Mouse (Mus musculus) erythroblast, embryonic 14.5 days (primary cell): ENCODE measurements around the gene Sorcs3. TPM values are rescaled to one million over a fixed set of nuclear protein-coding genes. Genes with fewer than 3 reads are reported as not detected.

Source experiments
- H3K27me3 ChIP-seq: 2 replicates; pipeline ENCODE4 v1.6.1; 2012; ENCODE audit warnings: inconsistent platforms; ENCODE audit not compliant: control insufficient read depth
- H3K36me3 ChIP-seq: 2 replicates; pipeline ENCODE4 v1.6.1; 2012; ENCODE audit warnings: mild to moderate bottlenecking, inconsistent platforms; ENCODE audit not compliant: control insufficient read depth
- H3K4me1 ChIP-seq: 2 replicates; pipeline ENCODE4 v1.6.1; 2012; ENCODE audit warnings: inconsistent platforms; ENCODE audit not compliant: control insufficient read depth
- H3K4me3 ChIP-seq: replicated peaks from 2 replicates; pipeline ENCODE3; 2012; ENCODE audit warnings: moderate library complexity, mild to moderate bottlenecking, inconsistent platforms
- H3K9me3 ChIP-seq: 2 replicates; pipeline ENCODE4 v1.6.1; 2012; ENCODE audit warnings: low read length, inconsistent platforms, mixed read lengths; ENCODE audit not compliant: control insufficient read depth
- GATA1 ChIP-seq: IDR thresholded peaks from 2 replicates; pipeline ENCODE4 v1.6.1; 2012; ENCODE audit warnings: low read length, inconsistent platforms, mixed read lengths
- TAL1 ChIP-seq: IDR thresholded peaks from 3 replicates; pipeline ENCODE4 v1.6.1; 2012; ENCODE audit warnings: low read length, inconsistent platforms, mixed read lengths
- polyA plus RNA-seq: library from polyadenylated mRNA; stranded (reverse); fragments of >175 nt; gene quantifications from 2 replicates; pipeline ENCODE4 v1.2.3, GENCODE M21; 2012

The Sorcs3 gene
- polyA plus RNA-seq, 1 experiment = not detected

GRCm38 (mm10) chr19:48309531-48310337 is 103.9 kb downstream of the Sorcs3 start:
- TF ChIP-seq GATA1 (no peak), TAL1 (no peak)

DNA sequence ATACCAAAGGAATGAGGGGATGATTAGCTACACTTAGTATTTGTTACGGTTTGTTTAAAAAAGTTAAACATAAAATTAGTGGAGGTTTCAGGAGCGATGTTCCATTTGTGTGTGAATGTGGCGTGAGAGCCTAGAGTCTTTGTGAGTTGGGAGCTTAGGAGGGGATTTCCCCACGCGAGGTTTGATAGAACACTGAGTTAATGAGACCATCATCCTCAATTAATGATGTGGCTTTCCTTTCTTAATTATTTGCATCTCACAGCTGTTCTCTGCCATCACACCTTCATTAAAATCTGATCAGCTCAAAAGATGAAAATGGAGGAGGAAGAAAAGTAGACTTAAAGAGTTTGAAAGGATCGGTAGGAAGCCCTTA is 104.5 kb downstream of the Sorcs3 start:
- H3K4me1 ChIP-seq = no peaks in the 10 kb centered on the region
- no peaks in the 10 kb centered on the region for H3K36me3 ChIP-seq

More at GRCm38 (mm10) chr19:48309531-48310337, 103.9 kb downstream of the Sorcs3 start:
- H3K4me3 ChIP-seq = no peak overlapping the region
- no peaks in the 10 kb centered on the region for H3K4me1 ChIP-seq
- no peaks in the 10 kb centered on the region for H3K36me3 ChIP-seq
- H3K9me3 ChIP-seq = peaks cover 21% of the 10 kb centered on the region
- H3K27me3 ChIP-seq = no peaks in the 10 kb centered on the region

GRCm38 (mm10) chr19:48313776-48314175 is 108.0 kb downstream of the Sorcs3 start:
- TF ChIP-seq GATA1 (no peak), TAL1 (no peak)

More for the DNA sequence above, 104.5 kb downstream of the Sorcs3 start:
- TF ChIP-seq TAL1 (no peak), GATA1 (no peak)
- no peak overlapping the region for H3K4me3 ChIP-seq
- no peaks in the 10 kb centered on the region for H3K27me3 ChIP-seq
- peaks cover 21% of the 10 kb centered on the region for H3K9me3 ChIP-seq

DNA sequence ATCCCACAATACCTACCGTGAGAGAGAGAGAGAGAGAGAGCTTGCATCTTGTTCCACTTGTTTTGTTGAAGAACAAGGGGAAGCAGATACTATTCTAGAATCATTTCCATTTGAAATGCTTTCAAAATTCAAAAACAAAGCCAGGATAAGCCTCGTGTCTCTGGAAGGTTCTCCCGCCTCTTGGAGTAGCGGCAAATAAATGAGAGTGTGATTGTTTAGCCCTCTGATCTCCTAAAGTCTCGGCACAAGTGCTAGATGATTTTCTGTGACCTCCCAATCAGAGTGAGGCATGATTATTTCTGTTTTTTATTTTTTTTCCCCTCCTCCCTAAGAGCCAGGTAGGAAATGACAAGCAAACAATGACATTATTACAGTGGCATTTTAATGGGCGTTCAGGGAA is 121.3 kb downstream of the Sorcs3 start:
- Histone ChIP-seq H3K9me3 (peaks cover 30% of the 10 kb centered on the region), H3K27me3 (no peaks in the 10 kb centered on the region)
- TF ChIP-seq TAL1 = no peak
- TF ChIP-seq GATA1 = no peak

More at GRCm38 (mm10) chr19:48313776-48314175, 108.0 kb downstream of the Sorcs3 start:
- Histone ChIP-seq H3K9me3 (peaks cover 16% of the 10 kb centered on the region), H3K36me3 (no peaks in the 10 kb centered on the region), H3K27me3 (no peaks in the 10 kb centered on the region), H3K4me1 (no peaks in the 10 kb centered on the region), H3K4me3 (no peak overlapping the region)

DNA sequence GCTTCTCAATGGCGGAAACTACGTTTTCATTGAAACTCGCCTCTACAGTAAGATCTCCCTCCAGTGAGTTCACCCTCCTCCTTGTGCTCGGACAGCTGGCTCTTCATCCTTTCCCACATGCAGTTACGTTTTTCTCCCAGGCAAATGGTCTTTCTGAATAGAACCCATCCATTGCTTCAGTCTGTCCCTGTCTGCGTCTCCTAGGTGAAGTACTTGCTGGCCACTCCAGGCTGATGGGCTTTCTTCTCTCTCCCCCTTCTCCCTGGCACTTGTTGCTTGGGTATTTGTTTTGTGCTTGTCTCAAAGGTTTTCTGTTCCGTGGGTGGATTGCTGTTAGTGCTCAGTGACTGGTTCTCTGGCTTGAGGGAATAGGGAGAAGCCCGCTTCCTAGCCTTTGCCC is 122.3 kb downstream of the Sorcs3 start:
- peaks cover 28% of the 10 kb centered on the region for H3K9me3 ChIP-seq
- TF ChIP-seq GATA1 (no peak), TAL1 (no peak)

More for the DNA sequence above, 121.3 kb downstream of the Sorcs3 start:
- no peaks in the 10 kb centered on the region for H3K36me3 ChIP-seq
- no peaks in the 10 kb centered on the region for H3K4me1 ChIP-seq
- H3K4me3 ChIP-seq = no peak overlapping the region

DNA sequence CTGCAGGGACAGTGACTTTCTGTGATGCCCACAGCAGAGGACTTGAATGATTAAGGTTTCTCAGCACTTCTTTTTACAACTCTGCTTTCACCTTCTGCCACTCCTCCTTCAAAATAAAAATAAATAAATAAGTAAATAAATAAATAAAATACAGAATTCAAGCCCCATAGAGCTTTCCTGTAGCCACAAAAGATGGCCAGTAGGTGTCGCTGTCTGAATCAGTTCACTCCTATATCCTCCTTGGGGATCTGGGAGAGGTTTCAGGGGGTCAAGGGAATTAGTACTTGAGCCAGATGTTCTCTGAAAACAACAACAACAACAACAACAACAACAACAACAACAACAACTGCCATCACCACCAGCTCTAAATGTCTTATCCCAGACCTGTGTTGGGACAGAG is 125.8 kb downstream of the Sorcs3 start:
- Histone ChIP-seq H3K4me3 (no peak overlapping the region), H3K36me3 (no peaks in the 10 kb centered on the region), H3K9me3 (peaks cover 20% of the 10 kb centered on the region; the same call in 1 of the 2 replicates), H3K4me1 (no peaks in the 10 kb centered on the region), H3K27me3 (no peaks in the 10 kb centered on the region)
- TF ChIP-seq GATA1 (no peak), TAL1 (no peak)

More for the DNA sequence above, 122.3 kb downstream of the Sorcs3 start:
- Histone ChIP-seq H3K27me3 (no peaks in the 10 kb centered on the region), H3K4me3 (no peak overlapping the region), H3K4me1 (no peaks in the 10 kb centered on the region), H3K36me3 (no peaks in the 10 kb centered on the region)

- Histone ChIP-seq H3K27me3 (no peaks in the 10 kb centered on the region), H3K9me3 (peaks cover 22% of the 10 kb centered on the region), H3K4me3 (no peak overlapping the region), H3K36me3 (no peaks in the 10 kb centered on the region), H3K4me1 (no peaks in the 10 kb centered on the region)
- TF ChIP-seq GATA1 (no peak), TAL1 (no peak)
Measured at GRCm38 (mm10) chr19:48333085-48333484, 127.3 kb downstream of the Sorcs3 start.

DNA sequence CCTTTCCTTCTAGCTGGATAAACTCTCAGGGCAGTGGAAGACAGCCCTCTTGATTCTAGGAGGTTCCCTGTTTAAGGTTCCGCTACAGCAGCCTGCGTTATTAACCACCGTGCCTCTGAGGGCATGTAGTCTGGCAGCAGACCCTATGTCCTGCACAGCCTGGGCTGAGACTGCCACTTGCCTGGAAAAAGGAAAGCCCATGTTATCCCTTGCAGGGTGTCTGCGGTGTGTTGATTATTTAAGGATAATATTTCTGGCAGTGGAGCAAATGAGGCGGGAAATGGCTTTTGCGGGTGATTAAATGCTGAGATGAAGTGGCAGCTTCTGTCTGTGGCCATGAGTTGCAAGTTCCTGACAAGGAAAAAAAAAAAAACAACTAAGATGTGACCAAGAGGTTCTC is 131.6 kb downstream of the Sorcs3 start:
- no peaks in the 10 kb centered on the region for H3K36me3 ChIP-seq
- H3K9me3 ChIP-seq = peaks cover 45% of the 10 kb centered on the region
- no peaks in the 10 kb centered on the region for H3K27me3 ChIP-seq
- H3K4me3 ChIP-seq = no peak overlapping the region
- no peaks in the 10 kb centered on the region for H3K4me1 ChIP-seq
- TF ChIP-seq GATA1 (no peak), TAL1 (no peak)

DNA sequence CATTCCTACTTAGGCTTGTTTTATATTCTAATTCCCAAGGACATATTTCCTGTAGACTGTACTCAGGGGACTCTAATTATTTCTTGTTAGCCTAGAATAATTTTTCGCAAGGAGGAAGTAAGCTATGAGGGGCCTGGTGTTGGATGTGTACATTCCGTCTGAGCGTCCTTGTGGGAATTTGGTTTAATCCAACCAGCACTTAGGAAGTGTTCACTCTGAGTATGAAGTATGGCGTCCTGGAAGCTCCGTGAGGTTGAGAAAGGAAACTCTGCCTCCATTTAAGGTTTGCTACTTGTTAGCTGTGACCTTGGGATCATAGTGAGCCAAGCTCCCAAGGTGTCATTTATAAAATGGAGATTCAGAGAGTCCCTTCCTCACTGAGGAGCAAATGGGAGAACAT is 132.3 kb downstream of the Sorcs3 start:
- H3K36me3 ChIP-seq = no peaks in the 10 kb centered on the region
- no peaks in the 10 kb centered on the region for H3K27me3 ChIP-seq
- no peaks in the 10 kb centered on the region for H3K4me1 ChIP-seq
- peaks cover 47% of the 10 kb centered on the region for H3K9me3 ChIP-seq
- TF ChIP-seq TAL1 (no peak), GATA1 (no peak)
- H3K4me3 ChIP-seq = no peak overlapping the region
